13 mouse cellular contexts compared by ENCODE assay signal in genomic region chr16:12901096-12901995, GRCm38 (mm10).
DNase-seq lines count a peak whose midpoint lies in the region; ATAC-seq and TF ChIP-seq lines count a peak whose summit lies in the region.
"Had no signal": no experiment of that assay in that cellular context is flagged by ENCODE, and none has a peak within 500 bp of the region (broad histone marks: within the 10 kb centered on the region; RNA-seq: fewer than 3 reads in every experiment).

No protein-coding gene starts in this region.

- no peak overlapping the region for H3K4me3 ChIP-seq in neural tube, embryonic 11.5 days (ENCODE audit: low read depth, low read length)
- no peak overlapping the region for H3K4me3 ChIP-seq in neural tube, embryonic 15.5 days (replicated peaks)
- H3K4me3 ChIP-seq in forebrain, postnatal 0 days (ENCODE audit: low read depth, low read length): no peak overlapping the region
- H3K4me3 ChIP-seq in neural tube, embryonic 14.5 days (ENCODE audit: low read depth, low read length): no peak overlapping the region
- no peak overlapping the region for H3K4me3 ChIP-seq in heart, adult 2 months
- H3K4me3 ChIP-seq: limb, embryonic 13.5 days had no signal

- H3K4me1 ChIP-seq in neural tube, embryonic 11.5 days (ENCODE audit: control insufficient read depth, insufficient read depth, low read length): no peaks in the 10 kb centered on the region; the same call in 1 of the 2 replicates
- peaks cover 4% of the 10 kb centered on the region; the same call in 1 of the 2 replicates for H3K4me1 ChIP-seq in neural tube, embryonic 15.5 days
- H3K4me1 ChIP-seq in forebrain, postnatal 0 days (ENCODE audit: insufficient read depth): no peaks in the 10 kb centered on the region
- no peaks in the 10 kb centered on the region; the same call in 1 of the 2 replicates for H3K4me1 ChIP-seq in neural tube, embryonic 14.5 days (ENCODE audit: control insufficient read depth, insufficient read depth, low read length)
- H3K4me1 ChIP-seq in heart, adult 2 months (ENCODE audit: control insufficient read depth, insufficient read depth, low read length): no peaks in the 10 kb centered on the region
- H3K4me1 ChIP-seq: limb, embryonic 13.5 days had no signal

- H3K9ac ChIP-seq in neural tube, embryonic 11.5 days (ENCODE audit: low read length): no peak overlapping the region
- H3K9ac ChIP-seq in neural tube, embryonic 15.5 days (replicated peaks): no peak overlapping the region
- no peak overlapping the region for H3K9ac ChIP-seq in forebrain, postnatal 0 days
- H3K9ac ChIP-seq in neural tube, embryonic 14.5 days (replicated peaks; ENCODE audit: low read depth, low read length): no peak overlapping the region
- no peak overlapping the region for H3K9ac ChIP-seq in heart, adult 2 months (ENCODE audit: low read depth, low read length)
- H3K9ac ChIP-seq: limb, embryonic 13.5 days; lung, embryonic 14.5 days had no signal

- DNase-seq in neural tube, embryonic 11.5 days (ENCODE audit: low spot score): no peak
- peak; percentile 31 for DNase-seq in forebrain, postnatal 0 days
- DNase-seq in kidney, postnatal 25 days: peak; percentile 47 to 70
- DNase-seq in thymus, postnatal 25 days: no peak
- no peak for DNase-seq in heart, adult 2 months
- DNase-seq in layer of hippocampus, adult 9-10 months (ENCODE audit: low spot score): no peak
- DNase-seq: cerebellum, postnatal 10 days; gastrocnemius, postnatal 25 days; layer of hippocampus, adult 9-11 months; lung, embryonic 14.5 days had no signal

- no peak overlapping the region for H3K27ac ChIP-seq in neural tube, embryonic 11.5 days (ENCODE audit: low read depth, low read length)
- H3K27ac ChIP-seq in neural tube, embryonic 15.5 days (replicated peaks): no peak overlapping the region
- no peak overlapping the region; the same call in 1 of the 2 replicates for H3K27ac ChIP-seq in forebrain, postnatal 0 days (ENCODE audit: low read depth, low read length)
- no peak overlapping the region for H3K27ac ChIP-seq in neural tube, embryonic 14.5 days (ENCODE audit: low read depth, low read length)
- no peak overlapping the region for H3K27ac ChIP-seq in heart, adult 2 months
- H3K27ac ChIP-seq: limb, embryonic 13.5 days had no signal

- 67% methylated on average over 9 of the region's 9 CpGs for WGBS in neural tube, embryonic 11.5 days
- 40% methylated on average over 9 of the region's 9 CpGs for WGBS in neural tube, embryonic 15.5 days
- 30% methylated on average over 9 of the region's 9 CpGs for WGBS in forebrain, postnatal 0 days
- 46% methylated on average over 9 of the region's 9 CpGs for WGBS in neural tube, embryonic 14.5 days
- 75% methylated on average over 9 of the region's 9 CpGs for WGBS in heart, adult 2 months

- 0 out of 2 replicates have a peak, but pooled peaks have one; percentile 9 for ATAC-seq in neural tube, embryonic 11.5 days (ENCODE audit: insufficient read depth, low FRiP score, low TSS enrichment)
- no peak for ATAC-seq in neural tube, embryonic 15.5 days (ENCODE audit: low FRiP score)
- ATAC-seq in forebrain, postnatal 0 days: peak; percentile 77
- peak; percentile 63 for ATAC-seq in neural tube, embryonic 14.5 days (ENCODE audit: low read depth)

- no peak for TF ChIP-seq CTCF in forebrain, postnatal 0 days (IDR thresholded peaks at IDR 0.05; ENCODE audit: low read depth)
- TF ChIP-seq CTCF in heart, adult 2 months (IDR thresholded peaks at IDR 0.05): no peak

- H3K4me2 ChIP-seq in neural tube, embryonic 11.5 days (ENCODE audit: low read depth): no peak overlapping the region
- no peak overlapping the region for H3K4me2 ChIP-seq in neural tube, embryonic 15.5 days
- H3K4me2 ChIP-seq in forebrain, postnatal 0 days (ENCODE audit: low read depth): no peak overlapping the region
- H3K4me2 ChIP-seq in neural tube, embryonic 14.5 days (ENCODE audit: low read depth, low read length): no peak overlapping the region
- H3K4me2 ChIP-seq: limb, embryonic 13.5 days; lung, embryonic 14.5 days had no signal

- no peak for TF ChIP-seq EP300 in heart, adult 2 months (IDR thresholded peaks at IDR 0.05; ENCODE audit: insufficient read depth, low read depth, low read length)

- no peaks in the 10 kb centered on the region for H3K36me3 ChIP-seq in neural tube, embryonic 11.5 days (ENCODE audit: control insufficient read depth, insufficient read depth, low read length)
- H3K36me3 ChIP-seq in neural tube, embryonic 15.5 days: no peaks in the 10 kb centered on the region
- no peaks in the 10 kb centered on the region for H3K36me3 ChIP-seq in forebrain, postnatal 0 days (ENCODE audit: insufficient read depth)
- H3K36me3 ChIP-seq in neural tube, embryonic 14.5 days (ENCODE audit: control insufficient read depth, insufficient read depth, low read length): no peaks in the 10 kb centered on the region
- no peaks in the 10 kb centered on the region for H3K36me3 ChIP-seq in heart, adult 2 months (ENCODE audit: control insufficient read depth, insufficient read depth, low read length)
- H3K36me3 ChIP-seq: limb, embryonic 13.5 days had no signal

- no peak for TF ChIP-seq POLR2A in heart, adult 2 months (IDR thresholded peaks at IDR 0.05; ENCODE audit: insufficient read depth, low read depth, low read length)

- no peaks in the 10 kb centered on the region for H3K9me3 ChIP-seq in neural tube, embryonic 11.5 days (ENCODE audit: control insufficient read depth, low read length)
- H3K9me3 ChIP-seq in neural tube, embryonic 15.5 days (replicated peaks): peaks cover 6% of the 10 kb centered on the region
- 0 out of 2 replicates have a peak, but pooled peaks cover 4% of the 10 kb centered on the region for H3K9me3 ChIP-seq in forebrain, postnatal 0 days (ENCODE audit: low read length)
- no peaks in the 10 kb centered on the region for H3K9me3 ChIP-seq in neural tube, embryonic 14.5 days (ENCODE audit: control insufficient read depth, low read length)

- no peaks in the 10 kb centered on the region for H3K27me3 ChIP-seq in neural tube, embryonic 11.5 days (ENCODE audit: control insufficient read depth, insufficient read depth, low read length)
- no peaks in the 10 kb centered on the region for H3K27me3 ChIP-seq in neural tube, embryonic 15.5 days (replicated peaks)
- no peaks in the 10 kb centered on the region for H3K27me3 ChIP-seq in forebrain, postnatal 0 days (ENCODE audit: insufficient read depth, low read length)
- no peaks in the 10 kb centered on the region for H3K27me3 ChIP-seq in neural tube, embryonic 14.5 days (ENCODE audit: control insufficient read depth, insufficient read depth, low read length)
- H3K27me3 ChIP-seq in heart, adult 2 months (ENCODE audit: control insufficient read depth, insufficient read depth, low read length): no peaks in the 10 kb centered on the region
- H3K27me3 ChIP-seq: limb, embryonic 13.5 days had no signal

- intact Hi-C loops in heart, adult 2 months (cut with DNase I): no loop called here

- no peaks in the 10 kb centered on the region for H3K79me2 ChIP-seq in heart, adult 2 months (replicated peaks; ENCODE audit: control insufficient read depth, insufficient read depth, low read length)

Comparison
In these comparisons a context has a peak if more than half of its experiments do, and no peak if none do; other contexts are left out.
1. DNase-seq: peak in forebrain, postnatal 0 days (single experiment) and kidney, postnatal 25 days (2 of 2); none in neural tube, embryonic 11.5 days (single experiment), thymus, postnatal 25 days (single experiment), heart, adult 2 months (0 of 2) and layer of hippocampus, adult 9-10 months (single experiment).